Mouse (Mus musculus) layer of hippocampus, postnatal 10 days (tissue): ENCODE data around the gene Gm4565. TPM values are rescaled to one million over a fixed set of nuclear protein-coding genes. Genes with fewer than 3 reads are reported as not detected.
"Not testable (repeated sequence)": the region's sequence is repeated elsewhere in the genome, so short reads cannot be mapped to it uniquely, and the experiment has no call there.

Experiments
- DNase-seq, 2 experiments: peaks; one replicate each; pipeline ENCODE4 v3.0.0; 2021; ENCODE audit warnings: low spot score in 2 of 2
- long read RNA-seq: library from polyadenylated mRNA; stranded (forward); transcript quantifications from one replicate; pipeline ENCODE4 v2.0.0, GENCODE M21; 2023
- total RNA-seq, 2 experiments: library from RNA; stranded (reverse); gene quantifications; 2 replicates each; pipeline ENCODE4 v1.2.3; 2021

Gene Gm4565
- not detected for total RNA-seq
- long read RNA-seq, result 0 reads

DNA sequence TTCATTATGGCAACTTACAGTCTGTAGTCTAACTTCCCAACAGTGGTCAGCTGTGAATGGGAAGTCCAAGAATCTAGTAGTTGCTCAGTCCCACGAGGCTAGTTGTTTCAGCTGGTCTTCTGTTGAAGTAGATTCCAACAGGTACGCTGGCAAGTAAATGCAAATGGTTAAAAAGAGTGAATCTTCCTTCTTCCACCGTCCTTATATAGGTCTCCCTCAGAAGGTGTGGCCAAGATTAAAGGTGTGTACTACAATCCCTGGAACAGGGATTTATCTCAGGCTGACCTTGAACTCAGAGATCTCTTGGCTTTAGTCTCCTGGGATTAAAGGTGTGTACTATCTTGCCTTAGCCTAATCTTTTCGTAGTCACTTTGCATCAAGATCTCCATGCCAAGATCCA lies at the start of gene Gm4565:
TSS of gene Gm4565 (minus strand) at position 101 of the 400 bp plus-strand sequence.
- not testable (repeated sequence) for DNase-seq

DNA sequence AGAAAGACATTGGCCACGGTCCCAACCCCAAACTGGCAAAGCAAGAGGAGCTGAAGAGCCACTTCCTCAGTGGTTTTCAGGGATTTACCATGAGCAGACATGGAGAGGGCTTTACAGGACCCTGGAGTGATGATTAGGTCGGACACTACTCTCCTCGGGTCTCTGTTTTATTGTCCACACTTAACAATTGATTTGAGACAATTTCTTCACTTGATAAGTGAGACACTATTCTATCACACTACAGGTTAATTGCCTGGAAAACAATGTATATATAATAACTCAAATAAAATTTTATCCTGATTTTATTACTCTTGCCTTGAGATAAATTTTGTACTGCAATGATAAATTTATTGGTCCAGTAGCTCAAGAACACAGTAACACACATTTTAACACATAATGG lies 22.7 kb downstream of the Gm4565 start, which contains the start of gene Gm4201:
TSS of gene Gm4201 (minus strand) at position 101 of the 400 bp plus-strand sequence.
- DNase-seq, result not testable (repeated sequence)

DNA sequence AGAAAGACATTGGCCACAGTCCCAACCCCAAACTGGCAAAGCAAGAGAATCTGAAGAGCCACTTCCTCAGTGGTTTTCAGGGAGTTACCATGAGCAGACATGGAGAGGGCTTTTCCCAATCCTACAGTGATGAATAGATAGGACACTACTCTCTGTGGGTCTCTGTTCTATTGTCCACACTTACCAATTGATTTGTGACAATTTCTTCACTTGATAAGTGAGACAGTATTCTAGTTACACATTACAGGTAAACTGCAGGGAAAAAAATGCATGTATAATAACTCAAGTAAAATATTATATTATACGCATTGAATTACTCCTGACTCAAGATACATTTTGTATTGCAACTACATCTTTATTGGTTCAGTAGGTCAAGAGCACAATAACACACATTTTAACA lies 53.1 kb downstream of the Gm4565 start, which contains the start of gene Gm8677:
TSS of gene Gm8677 (minus strand) at position 101 of the 400 bp plus-strand sequence.
- DNase-seq, result not testable (repeated sequence)

Other genes starting within 250 kb of the Gm4565 start
- not detected for gene Gm8660, start 217.1 kb downstream of the Gm4565 start, total RNA-seq
- gene Vmn1r148, start 174.5 kb downstream of the Gm4565 start, total RNA-seq, result not detected
- not detected for gene Vmn1r149, start 149.9 kb downstream of the Gm4565 start, total RNA-seq
- not detected for gene Gm10665, start 124.1 kb downstream of the Gm4565 start, total RNA-seq
- not detected for gene Vmn1r151, start 88.4 kb downstream of the Gm4565 start, total RNA-seq
- gene Vmn1r152, start 65.2 kb downstream of the Gm4565 start, total RNA-seq, result not detected
- gene Gm8677, start 53.2 kb downstream of the Gm4565 start, total RNA-seq, result not detected
- not detected for gene Gm4201, start 22.8 kb downstream of the Gm4565 start, total RNA-seq
- not detected for gene Vmn1r155, start 69.9 kb upstream of the Gm4565 start, total RNA-seq
- gene Gm8693, start 104.2 kb upstream of the Gm4565 start, total RNA-seq, result not detected
- gene Gm4567, start 131.6 kb upstream of the Gm4565 start, total RNA-seq, result not detected
- gene Vmn1r157, start 173.6 kb upstream of the Gm4565 start, total RNA-seq, result not detected
- gene Vmn1r158, start 202.7 kb upstream of the Gm4565 start, total RNA-seq, result not detected